Mouse (Mus musculus): Measurements from ENCODE around the gene Bak1. TPM values are rescaled to one million over a fixed set of nuclear protein-coding genes. Genes with fewer than 3 reads are reported as not detected.

The Bak1 gene
- polyA plus RNA-seq, 1 experiment from 2014 or later: 8.1 TPM

GRCm38 (mm10) chr17:27030896-27031295 is 2.1 kb upstream of the Bak1 start:
- WGBS: 92% methylated on average over 4 of the region's 4 CpGs
- H3K36me3 ChIP-seq: no peaks in the 10 kb centered on the region
- no peaks in the 10 kb centered on the region for H3K9me3 ChIP-seq
- no peak overlapping the region for H3K27ac ChIP-seq
- peaks cover 26% of the 10 kb centered on the region; the same call in 1 of the 2 replicates for H3K4me1 ChIP-seq (replicated peaks)
- no peak for ATAC-seq
- H3K4me2 ChIP-seq (replicated peaks): no peak overlapping the region
- H3K4me3 ChIP-seq (replicated peaks): no peak overlapping the region
- no peaks in the 10 kb centered on the region for H3K27me3 ChIP-seq (replicated peaks)
- H3K9ac ChIP-seq: no peak overlapping the region

- Histone ChIP-seq H3K4me2 (replicated peaks) (no peak overlapping the region), H3K4me3 (replicated peaks) (no peak overlapping the region), H3K27ac (no peak overlapping the region), H3K9me3 (no peaks in the 10 kb centered on the region), H3K36me3 (peaks cover 6% of the 10 kb centered on the region; the same call in 1 of the 2 replicates), H3K4me1 (replicated peaks) (peaks cover 26% of the 10 kb centered on the region; the same call in 1 of the 2 replicates), H3K9ac (no peak overlapping the region), H3K27me3 (replicated peaks) (no peaks in the 10 kb centered on the region)
- 90% methylated on average over 14 of the region's 14 CpGs for WGBS
- ATAC-seq: no peak
Observed at GRCm38 (mm10) chr17:27029431-27029830, 622 bp upstream of the Bak1 start.

GRCm38 (mm10) chr17:27028284-27028795 is 469 bp downstream of the Bak1 start:
- Histone ChIP-seq H3K36me3 (peaks cover 10% of the 10 kb centered on the region; the same call in 1 of the 2 replicates), H3K4me1 (replicated peaks) (peaks cover 26% of the 10 kb centered on the region; the same call in 1 of the 2 replicates), H3K9me3 (no peaks in the 10 kb centered on the region), H3K27ac (peak overlapping the region; percentile 73), H3K9ac (peak overlapping the region; percentile 93), H3K4me3 (replicated peaks) (peak overlapping the region; percentile 66), H3K27me3 (replicated peaks) (no peaks in the 10 kb centered on the region), H3K4me2 (replicated peaks) (peak overlapping the region; percentile 83)
- ATAC-seq: peak; percentile 86
- WGBS: under 1% methylated on average over 19 of the region's 19 CpGs

- 21% methylated on average over 12 of the region's 12 CpGs for WGBS
- Histone ChIP-seq H3K9me3 (no peaks in the 10 kb centered on the region), H3K4me2 (replicated peaks) (peak overlapping the region; percentile 83), H3K9ac (peak overlapping the region; percentile 93), H3K27ac (peak overlapping the region; percentile 56), H3K27me3 (replicated peaks) (no peaks in the 10 kb centered on the region), H3K36me3 (peaks cover 12% of the 10 kb centered on the region), H3K4me3 (replicated peaks) (peak overlapping the region; percentile 66), H3K4me1 (replicated peaks) (peaks cover 20% of the 10 kb centered on the region; the same call in 1 of the 2 replicates)
- ATAC-seq: peak; percentile 54
Observed at GRCm38 (mm10) chr17:27027460-27028283, 1.1 kb downstream of the Bak1 start.

- H3K27me3 ChIP-seq (replicated peaks): no peaks in the 10 kb centered on the region
- no peak overlapping the region for H3K4me2 ChIP-seq (replicated peaks)
- H3K4me3 ChIP-seq (replicated peaks): no peak overlapping the region
- no peak for ATAC-seq
- no peaks in the 10 kb centered on the region for H3K9me3 ChIP-seq
- peaks cover 16% of the 10 kb centered on the region; the same call in 1 of the 2 replicates for H3K4me1 ChIP-seq (replicated peaks)
- H3K36me3 ChIP-seq: peaks cover 21% of the 10 kb centered on the region
- no peak overlapping the region for H3K27ac ChIP-seq
- no peak overlapping the region for H3K9ac ChIP-seq
- WGBS: 94% methylated on average over 3 of the region's 3 CpGs
Observed at GRCm38 (mm10) chr17:27025951-27026350, 2.9 kb downstream of the Bak1 start.

- ATAC-seq: no peak
- Histone ChIP-seq H3K9me3 (no peaks in the 10 kb centered on the region), H3K9ac (no peak overlapping the region), H3K27me3 (replicated peaks) (no peaks in the 10 kb centered on the region), H3K27ac (0 out of 2 replicates have a peak overlapping the region, but pooled peaks have one; percentile 27), H3K4me3 (replicated peaks) (no peak overlapping the region), H3K4me1 (replicated peaks) (peaks cover 16% of the 10 kb centered on the region; the same call in 1 of the 2 replicates), H3K4me2 (replicated peaks) (no peak overlapping the region), H3K36me3 (peaks cover 21% of the 10 kb centered on the region)
- 85% methylated on average over 17 of the region's 17 CpGs for WGBS
Observed at GRCm38 (mm10) chr17:27025326-27025902, 3.4 kb downstream of the Bak1 start.

- H3K4me2 ChIP-seq (replicated peaks): no peak overlapping the region
- H3K27me3 ChIP-seq (replicated peaks): no peaks in the 10 kb centered on the region
- H3K4me1 ChIP-seq (replicated peaks): peaks cover 9% of the 10 kb centered on the region; the same call in 1 of the 2 replicates
- H3K4me3 ChIP-seq (replicated peaks): no peak overlapping the region
- H3K9ac ChIP-seq: no peak overlapping the region
- H3K27ac ChIP-seq: no peak overlapping the region
- 86% methylated on average over 4 of the region's 4 CpGs for WGBS
- H3K9me3 ChIP-seq: no peaks in the 10 kb centered on the region
- ATAC-seq: no peak
- peaks cover 21% of the 10 kb centered on the region for H3K36me3 ChIP-seq
Observed at GRCm38 (mm10) chr17:27023342-27023741, 5.5 kb downstream of the Bak1 start.

GRCm38 (mm10) chr17:27021736-27022135 is 7.1 kb downstream of the Bak1 start:
- 96% methylated on average over 9 of the region's 9 CpGs for WGBS
- peaks cover 21% of the 10 kb centered on the region for H3K36me3 ChIP-seq
- H3K4me3 ChIP-seq (replicated peaks): no peak overlapping the region
- no peak overlapping the region for H3K4me2 ChIP-seq (replicated peaks)
- no peak overlapping the region for H3K9ac ChIP-seq
- no peaks in the 10 kb centered on the region for H3K9me3 ChIP-seq
- H3K4me1 ChIP-seq (replicated peaks): peaks cover 8% of the 10 kb centered on the region; the same call in 1 of the 2 replicates
- no peaks in the 10 kb centered on the region for H3K27me3 ChIP-seq (replicated peaks)
- H3K27ac ChIP-seq: no peak overlapping the region
- no peak for ATAC-seq

GRCm38 (mm10) chr17:27021076-27021475 is 7.7 kb downstream of the Bak1 start:
- H3K4me3 ChIP-seq (replicated peaks): no peak overlapping the region
- WGBS: 95% methylated on average over 14 of the region's 14 CpGs
- no peaks in the 10 kb centered on the region for H3K9me3 ChIP-seq
- peaks cover 21% of the 10 kb centered on the region for H3K36me3 ChIP-seq
- no peak overlapping the region for H3K4me2 ChIP-seq (replicated peaks)
- no peak overlapping the region for H3K27ac ChIP-seq
- no peaks in the 10 kb centered on the region for H3K27me3 ChIP-seq (replicated peaks)
- peaks cover 8% of the 10 kb centered on the region; the same call in 1 of the 2 replicates for H3K4me1 ChIP-seq (replicated peaks)
- no peak overlapping the region for H3K9ac ChIP-seq
- ATAC-seq: no peak

GRCm38 (mm10) chr17:27018555-27019196 is 10.1 kb downstream of the Bak1 start:
- peak overlapping the region; percentile 60 for H3K9ac ChIP-seq
- no peaks in the 10 kb centered on the region for H3K27me3 ChIP-seq (replicated peaks)
- peak overlapping the region; percentile 51 for H3K27ac ChIP-seq
- H3K4me3 ChIP-seq (replicated peaks): peak overlapping the region; percentile 53
- WGBS: 40% methylated on average over 12 of the region's 12 CpGs
- no peaks in the 10 kb centered on the region for H3K9me3 ChIP-seq
- H3K36me3 ChIP-seq: peaks cover 15% of the 10 kb centered on the region
- H3K4me1 ChIP-seq (replicated peaks): peaks cover 8% of the 10 kb centered on the region; the same call in 1 of the 2 replicates
- H3K4me2 ChIP-seq (replicated peaks): peak overlapping the region; percentile 85
- ATAC-seq: 0 out of 2 replicates have a peak, but pooled peaks have one; percentile 34

GRCm38 (mm10) chr17:27017564-27018499 is 11.0 kb downstream of the Bak1 start:
- H3K36me3 ChIP-seq: peaks cover 11% of the 10 kb centered on the region
- peak; percentile 86 for ATAC-seq
- peak overlapping the region; percentile 60 for H3K9ac ChIP-seq
- no peaks in the 10 kb centered on the region for H3K27me3 ChIP-seq (replicated peaks)
- H3K4me1 ChIP-seq (replicated peaks): peaks cover 8% of the 10 kb centered on the region; the same call in 1 of the 2 replicates
- 7% methylated on average over 34 of the region's 34 CpGs for whole genome bisulfite sequencing
- no peaks in the 10 kb centered on the region for H3K9me3 ChIP-seq
- H3K4me3 ChIP-seq (replicated peaks): peak overlapping the region; percentile 53
- peak overlapping the region; percentile 51 for H3K27ac ChIP-seq
- peak overlapping the region; percentile 85 for H3K4me2 ChIP-seq (replicated peaks)

Measured in intestine, embryonic 15.5 days (tissue).